Comparison of ENCODE assay signal across 18 mouse cellular contexts in the genomic region with DNA sequence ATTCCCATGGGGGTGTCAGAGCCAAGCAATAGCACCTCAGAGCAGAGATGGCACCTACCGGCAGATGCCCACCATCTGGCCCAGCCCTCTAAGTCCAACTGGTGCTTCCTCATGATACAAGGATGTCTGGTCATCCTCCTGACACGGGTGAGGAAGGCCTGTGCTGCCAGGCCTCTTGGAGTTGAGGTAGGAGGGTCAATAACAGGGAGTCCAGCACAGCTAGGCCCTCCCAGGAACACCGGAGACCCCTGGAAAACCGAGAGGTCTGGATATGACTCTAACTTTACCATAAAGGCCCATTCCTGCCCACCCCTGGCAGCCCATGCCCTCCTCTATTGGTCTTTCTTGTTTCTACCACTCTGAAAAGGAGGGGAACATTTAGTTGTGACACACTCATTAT. TPM values are rescaled to one million over a fixed set of nuclear protein-coding genes. Genes with fewer than 3 reads are reported as not detected.
DNase-seq lines count a peak whose midpoint lies in the region; ATAC-seq lines count a peak whose summit lies in the region.
"Had no signal": no experiment of that assay in that cellular context is flagged by ENCODE, and none has a peak within 500 bp of the region (broad histone marks: within the 10 kb centered on the region; RNA-seq: fewer than 3 reads in every experiment).

No protein-coding gene starts in this region.

- no peaks in the 10 kb centered on the region for H3K27me3 ChIP-seq in midbrain, embryonic 11.5 days (ENCODE audit: control insufficient read depth, insufficient read depth, low read length)
- H3K27me3 ChIP-seq in midbrain, embryonic 15.5 days (replicated peaks), result no peaks in the 10 kb centered on the region
- H3K27me3 ChIP-seq: CH12.LX, Patski had no signal

- no peak overlapping the region for H3K9ac ChIP-seq in midbrain, embryonic 11.5 days (ENCODE audit: low read length)
- no peak overlapping the region for H3K9ac ChIP-seq in midbrain, embryonic 15.5 days

- H3K4me3 ChIP-seq in midbrain, embryonic 11.5 days (ENCODE audit: low read depth, low read length), result no peak overlapping the region
- H3K4me3 ChIP-seq in midbrain, embryonic 15.5 days, result no peak overlapping the region

- no peak overlapping the region for H3K4me2 ChIP-seq in midbrain, embryonic 11.5 days
- H3K4me2 ChIP-seq in midbrain, embryonic 15.5 days, result no peak overlapping the region

- no peaks in the 10 kb centered on the region for H3K4me1 ChIP-seq in midbrain, embryonic 11.5 days (ENCODE audit: control insufficient read depth, insufficient read depth, low read length)
- H3K4me1 ChIP-seq in midbrain, embryonic 15.5 days, result peaks cover 7% of the 10 kb centered on the region; the same call in 1 of the 2 replicates

- H3K27ac ChIP-seq in midbrain, embryonic 11.5 days (ENCODE audit: low read depth, low read length), result no peak overlapping the region
- H3K27ac ChIP-seq in midbrain, embryonic 15.5 days, result no peak overlapping the region

- no peaks in the 10 kb centered on the region for H3K36me3 ChIP-seq in midbrain, embryonic 11.5 days (ENCODE audit: control insufficient read depth, insufficient read depth, low read length)
- H3K36me3 ChIP-seq in midbrain, embryonic 15.5 days (replicated peaks), result no peaks in the 10 kb centered on the region; the same call in 1 of the 2 replicates

- H3K9me3 ChIP-seq in midbrain, embryonic 11.5 days (ENCODE audit: control insufficient read depth, low read length), result no peaks in the 10 kb centered on the region
- no peaks in the 10 kb centered on the region for H3K9me3 ChIP-seq in midbrain, embryonic 15.5 days
- H3K9me3 ChIP-seq: G1E had no signal

- no peak for ATAC-seq in midbrain, embryonic 11.5 days (ENCODE audit: low FRiP score)
- no peak for ATAC-seq in midbrain, embryonic 15.5 days (replicated peaks)
- ATAC-seq: activated CD4-positive, CD25-positive, alpha-beta regulatory T cell, adult 4 months; CD4-positive, CD25-positive, alpha-beta regulatory T cell, adult 4 months; Patski had no signal

- WGBS in midbrain, embryonic 11.5 days, result 91% methylated on average over 4 of the region's 4 CpGs
- WGBS in midbrain, embryonic 15.5 days, result 86% methylated on average over 4 of the region's 4 CpGs

- peak; percentile 68 for DNase-seq in midbrain, embryonic 11.5 days (ENCODE audit: low spot score, missing footprints)
- DNase-seq: adrenal gland, adult 2 months; adrenal gland, adult 8-10 months; adrenal gland, postnatal 10 days; adrenal gland, postnatal 14 days; adrenal gland, postnatal 25 days; adrenal gland, postnatal 36 days; B cell, adult 2 months; cerebellum, adult 11 months; cerebellum, adult 18-20 months; cerebellum, adult 2 months had no signal

RNA-seq across cellular contexts. Expression of a gene that starts 6.7 kb away (rescaled TPM):
- 3.7 and 3.9 TPM in 2 replicates for polyA plus RNA-seq in midbrain, embryonic 11.5 days (2014; fragmentation: Nextera tagmentation; extraction: Ambion mirVana)
- 9.1 and 9.7 TPM in 2 replicates for polyA plus RNA-seq in midbrain, embryonic 15.5 days (2015; fragmentation: Nextera tagmentation; extraction: Ambion mirVana)

RNA-seq across cellular contexts. Expression of a gene that starts 20.9 kb away (rescaled TPM):
- 3.7 and 4.1 TPM in 2 replicates for polyA plus RNA-seq in midbrain, embryonic 11.5 days (2014; fragmentation: Nextera tagmentation; extraction: Ambion mirVana)
- 4.1 and 4.5 TPM in 2 replicates for polyA plus RNA-seq in midbrain, embryonic 15.5 days (2015; fragmentation: Nextera tagmentation; extraction: Ambion mirVana)
- polyA plus RNA-seq: activated CD4-positive, CD25-positive, alpha-beta regulatory T cell, adult 4 months; C2C12; CD4-positive, CD25-positive, alpha-beta regulatory T cell, adult 4 months; G1E had no signal

RNA-seq across cellular contexts. Expression of a gene that starts 22.4 kb away (rescaled TPM):
- polyA plus RNA-seq in midbrain, embryonic 11.5 days (2014; fragmentation: Nextera tagmentation; extraction: Ambion mirVana), result 0.20 and 0.30 TPM in 2 replicates
- polyA plus RNA-seq in midbrain, embryonic 15.5 days (2015; fragmentation: Nextera tagmentation; extraction: Ambion mirVana), result 0.33 and 0.61 TPM in 2 replicates
- polyA plus RNA-seq: G1E had no signal

RNA-seq across cellular contexts. Expression of a gene that starts 42.6 kb away (rescaled TPM):
- 0.27 and 0.50 TPM in 2 replicates for polyA plus RNA-seq in midbrain, embryonic 11.5 days (2014; fragmentation: Nextera tagmentation; extraction: Ambion mirVana)
- polyA plus RNA-seq in midbrain, embryonic 15.5 days (2015; fragmentation: Nextera tagmentation; extraction: Ambion mirVana), result 0.72 and 1.2 TPM in 2 replicates
- polyA plus RNA-seq: activated CD4-positive, CD25-positive, alpha-beta regulatory T cell, adult 4 months; CD4-positive, CD25-positive, alpha-beta regulatory T cell, adult 4 months; G1E had no signal

RNA-seq across cellular contexts. Expression of a gene that starts 56.4 kb away (rescaled TPM):
- not detected in 2 replicates for polyA plus RNA-seq in midbrain, embryonic 11.5 days (2014; fragmentation: Nextera tagmentation; extraction: Ambion mirVana)
- polyA plus RNA-seq in midbrain, embryonic 15.5 days (2015; fragmentation: Nextera tagmentation; extraction: Ambion mirVana), result 0.48 and 0.69 TPM in 2 replicates
- polyA plus RNA-seq: activated CD4-positive, CD25-positive, alpha-beta regulatory T cell, adult 4 months; adrenal gland, adult 2 months; C2C12; CD4-positive, CD25-positive, alpha-beta regulatory T cell, adult 4 months; G1E had no signal
